Mouse (Mus musculus): ENCODE measurements around the gene Sqstm1. TPM values are rescaled to one million over a fixed set of nuclear protein-coding genes. Genes with fewer than 3 reads are reported as not detected.

The Sqstm1 gene
- polyA plus RNA-seq (2016; fragmentation: Nextera tagmentation; extraction: Ambion mirVana) = 130 and 131 TPM in 2 replicates

- Histone ChIP-seq H3K4me3 (peak within 1 kb of the TSS; percentile 87), H3K27me3 (replicated peaks; ENCODE audit: low read depth, poor library complexity, severe bottlenecking) (no peaks in the 10 kb centered on the region)
- WGBS = 1% methylated on average over 48 of the region's 48 CpGs
These were observed at the start of gene Sqstm1, which contains the start of gene Mgat4b for GRCm38 (mm10) chr11:50210505-50211151. Gene Sqstm1 (minus strand): TSS chr11:50210827. Gene Mgat4b (plus strand): TSS chr11:50210890.

GRCm38 (mm10) chr11:50258310-50258709 is 47.7 kb upstream of the Sqstm1 start:
- WGBS = 93% methylated on average over 7 of the region's 7 CpGs
- peaks cover 5% of the 10 kb centered on the region for H3K4me1 ChIP-seq
- peaks cover 86% of the 10 kb centered on the region for H3K36me3 ChIP-seq (replicated peaks)
- no peaks in the 10 kb centered on the region for H3K27me3 ChIP-seq (replicated peaks; ENCODE audit: low read depth, poor library complexity, severe bottlenecking)
- H3K9me3 ChIP-seq = no peaks in the 10 kb centered on the region
- H3K27ac ChIP-seq (replicated peaks) = no peak overlapping the region
- DNase-seq (ENCODE audit: low spot score) = no peak
- H3K4me3 ChIP-seq = no peak overlapping the region

More at GRCm38 (mm10) chr11:50210505-50211151, at the start of gene Sqstm1, which contains the start of gene Mgat4b:
- Histone ChIP-seq H3K27ac (replicated peaks) (peak within 1 kb of the TSS; percentile 93), H3K4me1 (peaks cover 22% of the 10 kb centered on the region), H3K36me3 (replicated peaks) (peaks cover 31% of the 10 kb centered on the region), H3K9me3 (no peaks in the 10 kb centered on the region)
- peak; percentile 87 for DNase-seq (ENCODE audit: low spot score)

- Histone ChIP-seq H3K4me1 (peaks cover 22% of the 10 kb centered on the region), H3K27me3 (replicated peaks; ENCODE audit: low read depth, poor library complexity, severe bottlenecking) (no peaks in the 10 kb centered on the region), H3K4me3 (no peak overlapping the region), H3K9me3 (no peaks in the 10 kb centered on the region), H3K27ac (replicated peaks) (no peak overlapping the region), H3K36me3 (replicated peaks) (peaks cover 69% of the 10 kb centered on the region)
- DNase-seq (ENCODE audit: low spot score) = no peak
- WGBS = 89% methylated on average over 7 of the region's 7 CpGs
These were observed 46.0 kb upstream of the Sqstm1 start for GRCm38 (mm10) chr11:50256615-50257014.

GRCm38 (mm10) chr11:50254010-50254580 is 43.5 kb upstream of the Sqstm1 start:
- no peak overlapping the region for H3K27ac ChIP-seq (replicated peaks)
- no peaks in the 10 kb centered on the region for H3K9me3 ChIP-seq
- H3K4me1 ChIP-seq = peaks cover 25% of the 10 kb centered on the region
- DNase-seq (ENCODE audit: low spot score) = no peak
- H3K4me3 ChIP-seq = no peak overlapping the region
- no peaks in the 10 kb centered on the region for H3K27me3 ChIP-seq (replicated peaks; ENCODE audit: low read depth, poor library complexity, severe bottlenecking)
- peaks cover 44% of the 10 kb centered on the region for H3K36me3 ChIP-seq (replicated peaks)
- WGBS = 88% methylated on average over 12 of the region's 12 CpGs

GRCm38 (mm10) chr11:50253393-50253792 is 42.8 kb upstream of the Sqstm1 start:
- Histone ChIP-seq H3K9me3 (no peaks in the 10 kb centered on the region), H3K27me3 (replicated peaks; ENCODE audit: low read depth, poor library complexity, severe bottlenecking) (no peaks in the 10 kb centered on the region), H3K36me3 (replicated peaks) (peaks cover 37% of the 10 kb centered on the region), H3K4me1 (peaks cover 25% of the 10 kb centered on the region), H3K4me3 (no peak overlapping the region), H3K27ac (replicated peaks) (peak overlapping the region; percentile 79; the same call in 1 of the 2 replicates)
- 74% methylated on average over 1 of the region's 1 CpGs for WGBS
- DNase-seq (ENCODE audit: low spot score) = peak; percentile 25

- no peaks in the 10 kb centered on the region for H3K9me3 ChIP-seq
- WGBS = 60% methylated on average over 11 of the region's 11 CpGs
- peaks cover 31% of the 10 kb centered on the region for H3K36me3 ChIP-seq (replicated peaks)
- H3K4me3 ChIP-seq = no peak overlapping the region
- peaks cover 25% of the 10 kb centered on the region for H3K4me1 ChIP-seq
- H3K27me3 ChIP-seq (replicated peaks; ENCODE audit: low read depth, poor library complexity, severe bottlenecking) = no peaks in the 10 kb centered on the region
- peak overlapping the region; percentile 79 for H3K27ac ChIP-seq (replicated peaks)
- peak; percentile 45 for DNase-seq (ENCODE audit: low spot score)
These were observed 42.1 kb upstream of the Sqstm1 start for GRCm38 (mm10) chr11:50252684-50253265.

- Histone ChIP-seq H3K4me1 (peaks cover 25% of the 10 kb centered on the region), H3K36me3 (replicated peaks) (peaks cover 25% of the 10 kb centered on the region), H3K9me3 (no peaks in the 10 kb centered on the region), H3K27me3 (replicated peaks; ENCODE audit: low read depth, poor library complexity, severe bottlenecking) (no peaks in the 10 kb centered on the region), H3K27ac (replicated peaks) (peak overlapping the region; percentile 79), H3K4me3 (no peak overlapping the region)
- 33% methylated on average over 3 of the region's 3 CpGs for WGBS
- DNase-seq (ENCODE audit: low spot score) = peak; percentile 70
These were observed 41.5 kb upstream of the Sqstm1 start for GRCm38 (mm10) chr11:50252166-50252565.

- 81% methylated on average over 7 of the region's 7 CpGs for WGBS
- no peak overlapping the region for H3K4me3 ChIP-seq
- no peaks in the 10 kb centered on the region for H3K9me3 ChIP-seq
- H3K4me1 ChIP-seq = peaks cover 23% of the 10 kb centered on the region
- no peak overlapping the region for H3K27ac ChIP-seq (replicated peaks)
- no peaks in the 10 kb centered on the region for H3K27me3 ChIP-seq (replicated peaks; ENCODE audit: low read depth, poor library complexity, severe bottlenecking)
- DNase-seq (ENCODE audit: low spot score) = no peak
- H3K36me3 ChIP-seq (replicated peaks) = no peaks in the 10 kb centered on the region
These were observed 38.0 kb upstream of the Sqstm1 start for GRCm38 (mm10) chr11:50248473-50249171.

GRCm38 (mm10) chr11:50245269-50245668 is 34.6 kb upstream of the Sqstm1 start:
- Histone ChIP-seq H3K27me3 (replicated peaks; ENCODE audit: low read depth, poor library complexity, severe bottlenecking) (no peaks in the 10 kb centered on the region), H3K9me3 (no peaks in the 10 kb centered on the region), H3K36me3 (replicated peaks) (no peaks in the 10 kb centered on the region), H3K4me1 (no peaks in the 10 kb centered on the region), H3K4me3 (no peak overlapping the region), H3K27ac (replicated peaks) (no peak overlapping the region)
- WGBS = 73% methylated on average over 5 of the region's 5 CpGs
- no peak for DNase-seq (ENCODE audit: low spot score)

GRCm38 (mm10) chr11:50243926-50244325 is 33.3 kb upstream of the Sqstm1 start:
- no peak overlapping the region for H3K4me3 ChIP-seq
- 85% methylated on average over 6 of the region's 6 CpGs for WGBS
- no peak overlapping the region for H3K27ac ChIP-seq (replicated peaks)
- no peaks in the 10 kb centered on the region for H3K4me1 ChIP-seq
- DNase-seq (ENCODE audit: low spot score) = no peak
- H3K27me3 ChIP-seq (replicated peaks; ENCODE audit: low read depth, poor library complexity, severe bottlenecking) = peaks cover 9% of the 10 kb centered on the region
- H3K36me3 ChIP-seq (replicated peaks) = no peaks in the 10 kb centered on the region
- H3K9me3 ChIP-seq = no peaks in the 10 kb centered on the region

- Histone ChIP-seq H3K36me3 (replicated peaks) (peaks cover 2% of the 10 kb centered on the region), H3K4me3 (no peak overlapping the region), H3K27me3 (replicated peaks; ENCODE audit: low read depth, poor library complexity, severe bottlenecking) (peaks cover 45% of the 10 kb centered on the region), H3K9me3 (no peaks in the 10 kb centered on the region), H3K27ac (replicated peaks) (no peak overlapping the region), H3K4me1 (peaks cover 26% of the 10 kb centered on the region)
- 90% methylated on average over 7 of the region's 7 CpGs for WGBS
- no peak for DNase-seq (ENCODE audit: low spot score)
These were observed 29.7 kb upstream of the Sqstm1 start for GRCm38 (mm10) chr11:50240235-50240911.
